Mouse (Mus musculus) intestine, postnatal 0 days (tissue): ENCODE results near the gene Sbsn. TPM values are rescaled to one million over a fixed set of nuclear protein-coding genes. Genes with fewer than 3 reads are reported as not detected.

Experiments used
- ATAC-seq: fragments of 200-750 bp; cut with Nextera tagmentation; 2 replicates; pipeline ENCODE4 v1.8.0; 2017; ENCODE audit warnings: mild to moderate bottlenecking, moderate TSS enrichment, moderate library complexity
- H3K27ac ChIP-seq: fragments of 300-500 bp; sonication (generic); 2 replicates; pipeline ENCODE4 v1.5.1; 2014; ENCODE audit warnings: mild to moderate bottlenecking, low read depth, low read length, moderate library complexity
- H3K27me3 ChIP-seq: fragments of 300-500 bp; sonication (generic); replicated peaks from 2 replicates; pipeline ENCODE4 v1.6.1; 2014; ENCODE audit warnings: low read length, mixed read lengths; ENCODE audit not compliant: control insufficient read depth, insufficient read depth
- H3K36me3 ChIP-seq: fragments of 300-500 bp; sonication (generic); 2 replicates; pipeline ENCODE4 v1.6.1; 2014; ENCODE audit warnings: mild to moderate bottlenecking, moderate library complexity; ENCODE audit not compliant: control insufficient read depth, insufficient read depth
- H3K4me1 ChIP-seq: fragments of 300-500 bp; sonication (generic); replicated peaks from 2 replicates; pipeline ENCODE4 v1.6.1; 2014; ENCODE audit warnings: antibody characterized with exemption, low read length, mixed read lengths; ENCODE audit not compliant: control insufficient read depth, insufficient read depth
- H3K4me2 ChIP-seq: fragments of 300-500 bp; sonication (generic); replicated peaks from 2 replicates; pipeline ENCODE4 v1.6.1; 2014; ENCODE audit warnings: low read depth, mild to moderate bottlenecking, moderate library complexity
- H3K4me3 ChIP-seq: fragments of 300-500 bp; sonication (generic); 2 replicates; pipeline ENCODE4 v1.5.1; 2014; ENCODE audit warnings: low read depth, low read length
- H3K9ac ChIP-seq: fragments of 300-500 bp; sonication (generic); 2 replicates; pipeline ENCODE4 v1.6.1; 2014; ENCODE audit warnings: mild to moderate bottlenecking, low read depth, low read length
- H3K9me3 ChIP-seq: fragments of 300-500 bp; sonication (generic); 2 replicates; pipeline ENCODE4 v1.6.1; 2016; ENCODE audit warnings: mixed run types; ENCODE audit not compliant: control insufficient read depth
- CTCF ChIP-seq: sonication (generic); IDR thresholded peaks from 2 replicates; pipeline ENCODE4 v1.5.1; 2016; ENCODE audit warnings: low read depth, mild to moderate bottlenecking, control low read depth, antibody characterized with exemption, moderate library complexity
- WGBS: fragments of 180-500 bp; shearing (Covaris S2); extraction: QIAGEN DNeasy Blood & Tissue Kit; methylation state at CpG from one replicate; pipeline ENCODE4 v1.1.7; 2014; 5-methylcytosine and 5-hydroxymethylcytosine counted together
- polyA plus RNA-seq: library from polyadenylated mRNA; unstranded; fragments of >200 nt; fragmentation: Nextera tagmentation; extraction: Ambion mirVana; gene quantifications from 2 replicates; pipeline ENCODE4 v1.2.1, GENCODE M21; 2015

The Sbsn gene
- polyA plus RNA-seq, 1 experiment from 2014 or later = 2.7 TPM

DNA sequence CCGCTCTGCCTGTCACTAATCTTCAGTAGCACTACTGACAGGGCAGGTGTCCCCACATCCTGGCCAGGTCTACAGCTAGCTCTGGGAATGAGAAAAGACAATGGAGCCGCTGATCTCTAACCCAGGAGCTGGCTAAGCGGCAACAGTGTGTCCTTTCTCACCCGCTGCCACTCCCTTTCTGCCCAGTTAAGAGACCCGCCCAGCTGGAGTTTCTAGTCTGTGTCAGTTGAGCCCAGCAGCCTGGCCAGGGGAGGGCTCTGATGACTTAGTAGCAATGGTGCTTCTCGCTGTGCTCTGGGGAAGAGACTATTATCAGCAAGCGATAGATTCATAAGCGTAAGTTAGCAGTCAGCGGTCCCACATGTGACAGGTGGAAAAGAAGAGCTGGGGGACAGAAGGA, 18.0 kb downstream of the Sbsn start:
- peak overlapping the region; percentile 35; the same call in 1 of the 2 replicates for H3K4me2 ChIP-seq
- H3K36me3 ChIP-seq = no peaks in the 10 kb centered on the region
- no peak for TF ChIP-seq CTCF
- ATAC-seq = peak; percentile 37; the same call in 1 of the 2 replicates
- no peaks in the 10 kb centered on the region for H3K9me3 ChIP-seq
- peak overlapping the region; percentile 3; the same call in 1 of the 2 replicates for H3K27ac ChIP-seq
- H3K9ac ChIP-seq = no peak overlapping the region
- no peak overlapping the region for H3K4me3 ChIP-seq
- H3K4me1 ChIP-seq = 0 out of 2 replicates have a peak, but pooled peaks cover 8% of the 10 kb centered on the region
- WGBS = 22% methylated on average over 9 of the region's 9 CpGs
- peaks cover 6% of the 10 kb centered on the region; the same call in 1 of the 2 replicates for H3K27me3 ChIP-seq

DNA sequence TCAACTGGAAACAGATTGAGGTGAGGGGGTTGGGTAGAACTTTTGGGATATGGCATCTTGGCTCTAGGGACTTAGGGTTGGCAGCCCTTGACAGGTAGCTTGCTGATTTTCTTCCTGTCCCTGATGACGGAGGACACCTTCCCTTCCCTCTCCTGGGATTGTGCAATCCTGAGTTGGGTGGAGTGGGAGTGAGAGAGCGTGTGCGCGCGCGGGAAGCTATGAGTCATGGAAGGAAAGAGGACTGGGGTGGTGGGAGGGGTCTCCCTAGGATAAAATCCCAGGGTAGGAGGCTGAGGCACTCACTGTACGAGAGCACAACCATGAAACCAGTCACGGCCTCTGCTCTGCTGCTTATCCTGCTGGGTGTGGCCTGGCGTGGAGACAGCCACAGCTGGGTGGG, 24.8 kb downstream of the Sbsn start:
- ATAC-seq = peak; percentile 28; the same call in 1 of the 2 replicates
- no peak for TF ChIP-seq CTCF
- 41% methylated on average over 9 of the region's 9 CpGs for WGBS
- Histone ChIP-seq H3K4me3 (no peak overlapping the region), H3K36me3 (no peaks in the 10 kb centered on the region), H3K4me1 (no peaks in the 10 kb centered on the region), H3K4me2 (no peak overlapping the region), H3K9ac (no peak overlapping the region), H3K27me3 (no peaks in the 10 kb centered on the region), H3K27ac (no peak overlapping the region), H3K9me3 (no peaks in the 10 kb centered on the region)

DNA sequence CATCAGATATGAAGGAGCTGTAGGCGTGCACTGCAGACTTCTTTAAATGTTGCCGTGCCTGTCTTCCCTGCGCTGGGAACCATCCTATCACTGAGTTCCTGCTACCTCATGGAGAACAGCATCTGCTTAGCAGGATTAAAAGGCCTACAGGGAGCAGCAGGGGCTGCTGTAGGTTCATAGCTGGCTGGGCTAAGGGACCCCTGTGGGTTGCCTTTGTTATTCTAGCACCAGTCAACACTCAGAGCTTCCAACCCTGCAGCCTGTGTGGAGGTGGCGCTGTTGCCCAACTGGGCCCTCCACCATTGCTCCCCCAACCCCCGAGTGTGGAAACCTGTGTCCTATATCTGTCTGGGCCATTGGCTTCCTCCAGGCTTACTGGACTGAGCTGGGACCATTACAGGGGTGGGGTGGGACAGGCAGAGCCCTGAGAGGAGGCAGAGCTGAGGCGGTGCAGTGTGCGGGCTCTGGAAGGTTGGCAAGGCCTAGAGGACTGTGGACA, 25.9 kb downstream of the Sbsn start:
- no peaks in the 10 kb centered on the region for H3K27me3 ChIP-seq
- no peak overlapping the region for H3K4me3 ChIP-seq
- H3K4me2 ChIP-seq = no peak overlapping the region
- no peaks in the 10 kb centered on the region for H3K4me1 ChIP-seq
- no peak for ATAC-seq
- H3K9me3 ChIP-seq = no peaks in the 10 kb centered on the region
- WGBS = 62% methylated on average over 7 of the region's 7 CpGs
- no peak overlapping the region for H3K9ac ChIP-seq
- H3K27ac ChIP-seq = no peak overlapping the region
- H3K36me3 ChIP-seq = no peaks in the 10 kb centered on the region
- TF ChIP-seq CTCF = no peak

DNA sequence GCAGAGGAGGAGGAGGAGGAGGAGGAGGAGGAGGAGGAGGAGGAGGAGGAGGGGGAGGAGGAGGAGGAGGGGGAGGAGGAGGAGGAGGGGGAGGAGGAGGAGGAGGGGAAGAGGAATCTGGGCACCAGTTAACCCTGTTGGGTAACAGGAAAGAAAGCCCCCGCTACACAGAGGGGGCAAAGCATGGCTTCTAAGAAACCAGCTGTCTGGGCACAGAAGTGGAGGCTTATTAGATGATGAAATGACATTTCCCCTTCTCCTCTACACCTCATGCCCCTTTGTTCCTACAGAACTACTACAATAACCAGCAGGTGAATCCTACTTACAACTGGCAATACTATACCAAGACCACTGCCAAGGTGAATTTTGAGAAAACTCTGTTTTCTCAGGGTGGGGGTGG, 26.6 kb downstream of the Sbsn start:
- no peak overlapping the region for H3K9ac ChIP-seq
- no peaks in the 10 kb centered on the region for H3K36me3 ChIP-seq
- H3K27ac ChIP-seq = no peak overlapping the region
- H3K4me2 ChIP-seq = no peak overlapping the region
- TF ChIP-seq CTCF = no peak
- 79% methylated on average over 1 of the region's 1 CpGs for WGBS
- no peak for ATAC-seq
- H3K27me3 ChIP-seq = no peaks in the 10 kb centered on the region
- H3K4me1 ChIP-seq = no peaks in the 10 kb centered on the region
- no peaks in the 10 kb centered on the region for H3K9me3 ChIP-seq
- no peak overlapping the region for H3K4me3 ChIP-seq

DNA sequence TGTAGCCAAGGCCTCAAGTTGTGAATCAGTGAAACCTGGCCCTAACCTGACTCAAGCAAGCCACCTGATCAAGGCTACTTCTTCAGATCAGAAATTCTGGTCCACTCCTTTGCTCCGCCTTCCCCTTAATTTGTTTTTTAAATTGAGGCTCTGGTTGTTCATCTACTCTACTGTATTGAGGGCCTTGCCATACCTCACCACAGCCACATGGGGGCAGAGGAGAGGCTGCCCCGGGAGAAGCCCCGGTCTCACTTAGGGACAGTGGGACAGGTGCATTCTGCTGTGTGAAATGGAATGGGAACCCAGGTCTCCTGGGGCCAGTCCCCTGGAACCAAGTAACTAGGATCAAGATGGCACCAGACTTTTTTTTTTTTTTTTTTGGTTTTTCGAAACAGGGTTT, 30.5 kb downstream of the Sbsn start:
- Histone ChIP-seq H3K36me3 (no peaks in the 10 kb centered on the region), H3K4me3 (no peak overlapping the region), H3K9ac (no peak overlapping the region), H3K4me2 (no peak overlapping the region), H3K4me1 (0 out of 2 replicates have a peak, but pooled peaks cover 5% of the 10 kb centered on the region), H3K27me3 (no peaks in the 10 kb centered on the region), H3K27ac (no peak overlapping the region), H3K9me3 (no peaks in the 10 kb centered on the region)
- 69% methylated on average over 4 of the region's 4 CpGs for WGBS
- peak; percentile 75 for TF ChIP-seq CTCF
- no peak for ATAC-seq

DNA sequence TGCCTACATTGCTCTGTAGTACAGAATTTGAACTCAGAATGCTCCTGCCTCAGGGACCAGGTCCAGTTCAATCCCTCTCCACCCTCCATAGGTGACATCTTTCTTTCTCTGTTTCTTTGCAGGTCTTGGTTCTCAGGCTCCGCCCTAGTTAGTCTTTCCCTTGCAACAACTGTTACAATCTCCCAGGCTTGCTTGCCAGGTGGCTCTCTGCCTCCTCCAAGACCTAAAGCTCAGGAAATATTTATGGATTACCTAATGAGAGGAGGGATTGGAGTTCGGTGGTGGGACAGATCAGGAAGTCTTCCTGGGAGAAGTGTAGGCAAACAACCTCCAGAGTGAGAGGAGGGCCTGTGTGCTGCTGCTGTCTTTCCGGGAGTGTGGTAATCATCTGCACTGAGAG, 31.4 kb downstream of the Sbsn start:
- TF ChIP-seq CTCF = no peak
- no peaks in the 10 kb centered on the region for H3K27me3 ChIP-seq
- H3K4me3 ChIP-seq = no peak overlapping the region
- H3K9me3 ChIP-seq = no peaks in the 10 kb centered on the region
- H3K36me3 ChIP-seq = no peaks in the 10 kb centered on the region
- H3K4me1 ChIP-seq = 0 out of 2 replicates have a peak, but pooled peaks cover 5% of the 10 kb centered on the region
- no peak overlapping the region for H3K4me2 ChIP-seq
- H3K9ac ChIP-seq = no peak overlapping the region
- ATAC-seq = no peak
- no peak overlapping the region for H3K27ac ChIP-seq
- 58% methylated on average over 3 of the region's 3 CpGs for WGBS
